Mouse (Mus musculus) small intestine, adult 2 months (tissue): ENCODE measurements around the gene Atoh7.
"Not testable (repeated sequence)": the region's sequence is repeated elsewhere in the genome, so short reads cannot be mapped to it uniquely, and the experiment has no call there.

Experiments
- CTCF ChIP-seq: fragments of 200-500 bp; IDR thresholded peaks from 2 replicates; pipeline ENCODE4 v1.5.1; 2012; ENCODE audit warnings: low read depth, mild to moderate bottlenecking, control low read depth, inconsistent platforms, low read length, moderate library complexity, mixed read lengths; ENCODE audit not compliant: insufficient replicate concordance, insufficient read length; ENCODE audit errors: extremely low read depth
- POLR2A ChIP-seq: fragments of 200-500 bp; IDR thresholded peaks from 2 replicates; pipeline ENCODE4 v1.6.1; 2012; ENCODE audit warnings: low read depth, mild to moderate bottlenecking, control low read depth, inconsistent platforms, low read length, moderate library complexity

GRCm38 (mm10) chr10:63054071-63054470 lies 45.4 kb upstream of the Atoh7 start:
- not testable (repeated sequence) for TF ChIP-seq CTCF, POLR2A
